Mouse (Mus musculus) monocyte, adult 5-6 weeks (primary cell): Measurements from ENCODE around the gene Dna2. TPM values are rescaled to one million over a fixed set of nuclear protein-coding genes. Genes with fewer than 3 reads are reported as not detected.

Experiments used
- ATAC-seq: fragments of 153-309, 156-312 bp; replicated peaks from 2 replicates; pipeline ENCODE4 v1.8.0; 2017; ENCODE audit warnings: mild to moderate bottlenecking; ENCODE audit not compliant: low TSS enrichment, insufficient number of reproducible peaks, severe bottlenecking, poor library complexity, low FRiP score
- total RNA-seq: library from RNA; stranded (forward); fragments of 200-1000, 200-491, 200-594 nt; gene quantifications from 3 replicates; pipeline ENCODE4 v1.2.3, GENCODE M21; 2017

Gene Dna2
- total RNA-seq, 1 experiment from 2014 or later = 67.8 TPM

DNA sequence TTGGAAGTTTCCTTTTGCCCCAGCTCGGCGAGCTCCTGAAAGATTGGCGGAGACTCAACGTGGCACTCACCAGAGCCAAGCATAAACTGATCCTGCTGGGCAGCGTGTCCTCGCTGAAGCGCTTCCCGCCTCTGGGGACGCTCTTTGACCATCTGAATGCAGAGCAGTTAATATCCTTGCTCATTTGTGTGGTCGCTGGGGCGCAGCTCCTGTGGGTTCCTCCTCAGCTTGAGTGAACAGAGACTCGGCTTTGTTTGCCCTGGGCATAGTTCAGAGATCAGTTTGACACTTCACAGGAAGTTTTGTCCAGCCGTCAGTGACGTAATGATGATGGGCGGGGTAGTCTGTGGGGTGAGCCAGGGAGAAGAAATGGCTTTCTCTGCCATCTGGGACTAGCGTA, 25.0 kb downstream of the Dna2 start:
- ATAC-seq = peak; percentile 47

DNA sequence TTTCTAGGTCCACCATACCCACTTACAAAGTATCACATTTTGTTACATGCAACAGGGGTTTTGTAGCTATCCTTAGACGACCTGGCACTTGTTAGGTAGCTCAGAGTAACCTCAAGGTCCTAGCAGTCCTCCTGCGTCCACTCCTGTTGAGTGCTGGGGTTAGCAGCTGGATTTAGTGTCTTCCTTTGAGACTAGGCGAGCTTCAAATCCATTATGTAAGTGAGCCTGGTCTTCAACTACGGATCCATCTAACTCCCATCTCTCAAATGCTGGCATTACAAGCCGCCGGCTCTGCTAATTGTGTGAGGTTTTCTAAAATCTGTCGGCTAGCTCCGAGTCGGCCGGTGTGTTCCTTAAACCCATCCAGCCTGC, 32.8 kb downstream of the Dna2 start:
- ATAC-seq = no peak

DNA sequence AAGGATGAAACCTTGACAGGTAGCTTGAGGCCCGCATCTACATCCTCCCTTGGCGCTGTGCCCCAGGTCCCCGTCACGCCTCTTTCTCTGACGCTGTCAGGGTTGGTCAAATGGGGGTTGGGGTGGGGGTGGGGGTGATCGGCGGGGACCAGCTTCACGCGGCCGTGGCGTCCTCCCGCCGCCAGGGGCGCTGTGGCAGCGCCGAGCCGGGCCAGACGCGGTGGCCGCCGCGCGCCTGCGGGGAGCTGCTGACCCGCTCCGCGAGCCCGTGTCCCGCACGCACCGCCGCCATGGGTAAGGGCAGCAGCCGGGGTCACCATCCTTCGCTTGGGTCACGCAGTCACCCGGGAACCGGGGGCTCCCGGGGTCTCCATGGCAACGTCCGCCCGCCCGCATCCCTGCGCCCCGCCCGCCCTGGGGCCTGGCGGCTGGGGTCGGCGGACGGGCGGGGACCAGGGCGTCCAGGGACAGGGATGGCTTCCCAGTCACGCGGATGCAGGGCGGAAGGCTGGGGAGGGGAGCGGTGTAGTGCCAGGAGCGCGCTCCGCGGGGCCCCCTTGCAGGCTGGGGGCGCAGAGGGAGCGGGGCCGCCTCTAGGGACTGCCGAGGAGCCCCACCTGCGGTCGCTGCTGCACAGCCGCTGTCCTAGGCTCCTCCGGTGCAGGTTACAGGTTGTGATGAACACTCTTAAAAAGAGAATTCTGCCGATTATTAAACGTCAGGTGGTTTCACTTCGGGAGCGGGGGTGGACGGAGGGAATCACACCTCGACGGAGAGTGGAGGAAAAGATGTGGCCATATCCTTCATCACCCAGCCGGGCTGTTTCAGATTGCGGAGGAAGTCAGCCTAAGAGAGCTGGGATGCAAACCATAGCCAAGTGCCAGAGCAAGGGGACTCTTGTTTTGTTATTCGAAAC, 33.5 kb downstream of the Dna2 start, which contains the start of gene Rufy2:
Rufy2 (plus strand) TSS at position 185 of the 916 bp plus-strand sequence.
- peak; percentile 68 for ATAC-seq

DNA sequence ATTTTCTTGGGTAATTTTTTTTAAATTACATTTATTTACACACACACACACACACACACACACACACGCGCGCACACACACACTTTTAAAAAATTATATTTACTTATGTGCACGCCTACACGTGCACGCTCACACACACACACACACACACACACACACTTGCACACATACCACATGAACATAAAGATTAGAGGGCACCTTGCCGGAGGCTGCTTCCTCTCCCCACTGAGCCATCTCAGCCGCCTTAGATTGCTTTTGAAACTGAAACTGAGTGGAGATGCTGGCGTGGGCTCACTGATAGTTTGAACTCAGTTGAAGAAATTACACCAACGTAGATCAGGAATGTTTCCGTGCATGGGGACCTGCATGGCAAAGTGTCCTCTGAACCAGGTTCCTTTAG, 37.2 kb downstream of the Dna2 start:
- no peak for ATAC-seq

DNA sequence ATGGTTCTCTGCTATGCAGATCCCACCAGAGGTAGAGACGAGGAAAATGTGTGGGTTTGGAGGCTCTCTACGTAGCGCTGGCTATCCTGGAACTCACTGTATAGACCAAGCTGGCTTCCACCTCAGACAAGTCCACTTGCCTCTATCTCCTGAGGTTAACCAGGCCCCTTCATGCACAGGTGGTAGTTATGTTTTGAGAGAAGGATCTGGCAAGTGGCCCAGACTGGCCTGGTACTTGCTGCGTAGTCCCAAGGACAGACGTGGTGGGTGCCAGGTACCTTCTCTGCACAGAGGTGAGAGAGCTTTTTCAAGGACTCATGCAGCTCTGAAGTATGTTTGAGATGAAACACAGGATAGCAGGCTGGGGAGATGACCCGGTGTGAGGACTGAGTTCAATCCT, 37.7 kb downstream of the Dna2 start:
- no peak for ATAC-seq

DNA sequence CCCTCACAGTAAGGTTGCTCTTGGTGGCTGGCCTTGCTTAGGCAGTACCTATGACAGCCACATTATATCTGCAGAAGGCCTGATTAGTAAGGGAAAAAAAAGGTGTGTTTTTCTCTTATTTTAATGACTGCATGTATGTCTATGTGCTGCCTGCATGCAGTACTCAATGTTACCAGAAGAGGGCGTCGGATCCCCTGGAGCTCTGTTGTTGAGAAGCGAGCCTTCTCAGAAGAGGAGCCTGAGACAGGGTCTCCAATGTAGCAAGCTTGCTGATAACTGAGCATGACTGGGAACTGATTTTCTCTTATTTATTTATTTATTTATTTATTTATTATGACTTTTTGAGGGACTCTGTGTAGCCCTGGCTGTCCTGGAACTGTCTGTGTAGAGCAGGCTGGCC, 40.5 kb downstream of the Dna2 start:
- ATAC-seq = no peak

DNA sequence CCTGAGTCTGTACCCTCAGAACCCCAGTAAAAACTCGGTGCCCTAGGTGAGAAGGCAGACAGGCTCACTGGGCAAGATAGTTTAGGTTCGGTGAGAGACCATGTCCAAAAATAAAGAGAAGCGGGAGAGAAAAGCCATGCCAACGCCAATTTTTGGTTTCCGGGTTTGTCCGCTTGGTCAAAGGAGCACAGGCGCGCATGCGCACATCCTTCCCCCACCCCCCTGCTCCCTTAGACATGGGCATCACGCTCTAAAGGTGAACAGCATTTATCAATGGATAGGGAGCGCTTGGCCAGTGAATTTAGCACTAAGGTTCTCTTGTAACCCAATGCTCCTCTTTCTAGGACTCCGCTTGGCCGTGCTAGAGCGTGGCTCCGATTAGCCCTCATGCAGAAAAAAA, 43.8 kb downstream of the Dna2 start:
- ATAC-seq = no peak

DNA sequence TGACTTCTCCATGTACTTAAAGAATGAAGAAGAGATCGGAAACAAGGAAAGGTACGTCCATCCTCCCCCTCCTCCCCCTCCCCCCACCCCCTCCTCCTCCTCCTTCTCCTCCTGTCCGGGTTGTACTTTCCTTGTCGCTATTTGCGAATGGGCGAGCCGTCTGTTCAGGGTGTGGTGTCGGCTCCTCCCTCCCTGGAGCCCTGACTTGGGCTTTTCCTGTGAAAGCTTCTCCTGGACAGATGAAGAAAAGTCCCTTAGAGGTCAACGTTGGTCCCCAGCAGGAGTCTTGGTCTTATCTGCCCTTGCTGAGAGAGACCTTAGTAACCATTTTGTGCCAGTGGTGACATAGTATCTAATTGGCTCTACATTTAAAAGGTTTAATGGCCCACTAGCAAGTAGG, 47.2 kb downstream of the Dna2 start:
- ATAC-seq = no peak

DNA sequence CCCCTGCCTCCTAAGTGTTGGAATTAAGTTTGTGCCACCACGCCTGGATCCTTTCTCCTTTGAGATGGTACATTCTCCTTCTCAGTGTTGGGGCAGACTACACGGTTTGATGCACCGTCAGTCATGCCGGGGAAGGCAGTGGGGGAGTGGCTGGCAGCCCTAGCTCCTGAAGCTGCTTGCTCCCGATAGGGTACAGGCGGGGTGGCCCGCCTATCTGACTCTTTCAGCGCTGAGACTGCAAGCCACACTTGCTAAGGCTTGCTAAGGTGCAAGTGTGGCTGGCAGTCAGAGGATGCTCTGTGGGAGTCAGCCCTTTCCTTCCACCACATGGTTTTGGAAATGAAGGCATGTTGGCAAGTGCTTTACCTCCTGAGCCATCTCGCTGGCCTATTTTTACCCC, 53.8 kb downstream of the Dna2 start:
- ATAC-seq = no peak

DNA sequence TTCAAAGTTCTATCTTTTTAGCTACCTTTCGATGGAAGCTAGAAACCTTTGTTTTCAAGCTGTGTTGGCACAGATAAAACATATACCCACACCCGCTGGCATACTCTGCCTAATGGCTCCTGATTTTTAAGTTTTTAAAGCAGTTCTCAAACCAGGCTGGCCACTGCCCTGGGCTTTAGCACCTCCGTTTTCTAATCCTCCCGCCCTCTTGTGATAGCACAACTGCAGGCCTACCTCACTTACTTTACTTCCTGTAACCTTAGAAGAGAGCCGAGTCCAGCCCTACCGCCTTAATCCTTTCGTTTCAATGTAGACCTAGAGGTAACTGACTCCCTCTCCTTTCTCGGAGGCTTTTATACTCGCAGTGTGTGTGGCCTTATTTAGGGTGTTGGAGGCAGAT, 56.4 kb downstream of the Dna2 start:
- no peak for ATAC-seq

DNA sequence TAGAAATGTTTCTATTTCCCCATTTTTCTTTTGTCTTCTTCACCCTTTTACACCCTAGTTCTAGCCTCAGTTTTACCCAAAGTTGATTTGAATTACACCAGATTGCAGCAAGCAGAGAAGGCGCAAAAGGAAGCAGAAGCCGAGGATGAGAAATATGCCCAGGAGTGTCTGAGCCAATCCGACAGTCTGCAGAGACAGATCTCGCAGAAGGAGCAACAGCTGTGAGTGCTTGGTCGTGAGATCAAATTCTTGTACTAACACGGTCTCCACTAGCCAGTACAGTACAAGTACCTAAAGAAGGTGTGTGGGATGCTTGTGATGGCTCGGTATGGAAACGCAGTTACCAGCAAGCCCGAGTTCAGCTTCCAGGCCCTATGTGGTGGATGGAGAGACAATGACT, 57.7 kb downstream of the Dna2 start:
- ATAC-seq = no peak

DNA sequence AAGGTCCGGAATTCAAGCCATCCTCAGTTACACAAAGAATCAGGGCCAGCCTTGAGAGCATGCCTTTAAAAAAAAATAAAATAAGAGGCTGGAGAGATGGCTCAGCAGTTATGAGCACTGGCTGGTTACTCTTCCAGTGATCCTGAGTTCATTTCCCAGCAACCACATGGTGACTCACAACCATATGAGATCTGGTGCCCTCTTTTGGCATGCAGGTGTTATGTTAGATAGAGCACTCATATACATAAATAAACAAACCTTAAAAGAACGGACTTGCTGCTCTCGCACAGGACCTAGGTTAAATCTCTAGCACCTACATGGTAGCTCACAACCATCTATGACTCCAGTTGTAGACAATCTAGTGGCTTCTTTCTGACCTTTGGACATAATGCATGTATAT, 61.4 kb downstream of the Dna2 start:
- no peak for ATAC-seq

DNA sequence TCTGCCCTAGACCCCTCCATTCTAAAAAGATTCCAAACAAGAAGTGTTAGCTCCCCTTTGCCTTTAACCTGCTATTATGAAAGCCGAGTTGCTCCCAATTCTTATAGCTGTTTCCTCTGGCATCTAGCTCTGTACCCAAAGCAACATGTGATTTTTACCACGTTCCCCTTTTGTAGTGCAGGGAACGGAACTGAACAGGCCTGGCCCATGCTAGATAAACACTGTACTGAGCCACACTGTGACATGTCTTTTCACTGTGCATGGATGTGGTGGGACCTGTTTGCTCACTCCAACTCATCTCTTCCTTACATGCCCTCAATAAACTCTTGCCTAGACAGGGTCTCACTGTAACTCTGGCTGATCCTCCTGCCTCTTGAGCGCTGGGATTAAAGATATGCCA, 63.4 kb downstream of the Dna2 start:
- no peak for ATAC-seq

DNA sequence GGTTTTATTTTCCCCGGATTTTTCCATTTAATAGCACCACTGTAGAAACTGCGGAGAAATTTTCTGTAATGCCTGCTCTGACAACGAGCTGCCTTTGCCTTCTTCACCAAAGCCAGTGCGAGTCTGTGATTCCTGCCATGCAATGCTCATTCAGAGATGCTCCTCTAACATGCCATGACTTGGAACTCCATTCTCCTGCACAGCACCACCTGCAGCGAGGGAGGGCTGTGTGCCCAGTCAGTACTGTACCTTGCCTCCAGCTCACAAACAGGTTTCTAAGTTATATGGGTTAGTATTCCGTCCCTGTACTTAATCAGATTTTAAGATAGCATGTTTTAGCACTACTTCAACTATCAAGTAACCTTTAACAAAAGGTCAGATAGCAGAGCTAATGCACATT, 64.7 kb downstream of the Dna2 start:
- ATAC-seq = no peak

DNA sequence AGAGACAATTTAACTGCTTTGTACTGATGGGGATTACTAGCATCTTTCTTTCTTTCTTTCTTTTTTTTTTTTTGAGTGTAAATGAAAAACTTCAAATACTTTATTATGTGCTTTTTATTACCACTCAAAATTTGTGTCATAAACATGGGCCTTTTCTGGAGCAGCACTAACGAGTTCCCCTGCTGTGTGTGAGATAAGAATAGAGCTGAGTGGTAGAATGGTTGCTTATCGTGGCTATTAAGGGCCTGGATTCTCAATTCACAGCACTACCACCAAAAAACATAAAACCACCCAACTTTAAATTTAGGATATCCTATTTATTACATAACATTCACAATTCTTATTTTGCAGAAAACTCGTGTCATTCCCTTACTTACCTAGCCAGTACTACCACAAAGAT, 66.7 kb downstream of the Dna2 start:
- no peak for ATAC-seq

DNA sequence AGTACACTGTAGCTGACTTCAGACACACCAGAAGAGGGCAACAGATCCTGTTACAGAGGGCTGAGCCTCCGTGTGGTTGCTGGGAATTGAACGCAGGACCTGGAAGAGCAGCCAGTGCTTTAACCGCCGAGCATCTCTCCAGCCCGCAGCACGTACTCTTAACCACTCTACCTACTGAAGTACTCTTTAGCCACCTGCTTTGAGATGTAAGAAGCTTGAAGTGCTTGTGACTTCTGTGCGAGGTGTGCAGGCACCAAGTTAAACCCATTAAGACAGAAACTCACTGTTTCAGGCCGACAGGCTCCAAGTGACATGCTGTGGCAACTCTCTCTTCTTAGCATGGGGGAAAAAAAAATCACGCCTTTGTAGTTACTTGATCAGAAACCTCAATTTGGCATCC, 67.3 kb downstream of the Dna2 start:
- ATAC-seq = no peak

DNA sequence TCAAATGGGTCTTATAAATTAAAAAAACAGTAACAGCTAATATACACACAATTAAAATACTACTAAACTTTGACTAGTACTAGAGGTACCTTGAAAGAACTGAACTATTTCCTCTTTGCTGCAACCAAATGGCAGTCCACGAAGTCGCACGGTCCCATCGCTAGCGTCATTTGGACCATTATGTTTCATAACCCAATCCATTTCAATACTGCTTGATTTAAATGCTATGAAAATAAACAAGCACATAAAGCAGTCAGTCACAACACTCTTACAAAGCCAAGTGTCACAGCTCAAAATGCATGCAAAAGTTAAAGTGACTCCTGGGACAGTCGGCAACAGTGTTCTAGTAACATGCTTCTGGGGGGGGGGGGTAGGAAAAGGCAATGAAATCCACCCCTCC, 72.5 kb downstream of the Dna2 start:
- ATAC-seq = no peak

DNA sequence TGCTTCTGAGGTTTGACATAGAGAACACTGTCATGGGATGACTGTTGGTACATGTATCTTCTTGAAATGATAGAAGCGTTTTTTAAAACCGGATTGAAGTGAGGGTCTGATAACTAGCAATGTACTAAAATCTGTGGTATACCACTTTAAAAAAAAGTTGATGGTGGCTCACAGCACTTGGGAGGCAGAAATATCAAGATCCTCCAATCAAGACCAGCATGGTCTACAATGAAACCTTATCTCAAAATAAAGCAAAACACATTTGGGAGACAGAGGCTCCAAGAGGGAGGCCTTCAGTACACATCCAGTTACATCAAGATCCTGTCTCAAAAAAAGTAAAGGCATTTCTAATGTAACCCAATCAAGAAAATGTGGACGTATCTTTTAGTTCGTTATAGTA, 74.9 kb downstream of the Dna2 start:
- ATAC-seq = no peak

DNA sequence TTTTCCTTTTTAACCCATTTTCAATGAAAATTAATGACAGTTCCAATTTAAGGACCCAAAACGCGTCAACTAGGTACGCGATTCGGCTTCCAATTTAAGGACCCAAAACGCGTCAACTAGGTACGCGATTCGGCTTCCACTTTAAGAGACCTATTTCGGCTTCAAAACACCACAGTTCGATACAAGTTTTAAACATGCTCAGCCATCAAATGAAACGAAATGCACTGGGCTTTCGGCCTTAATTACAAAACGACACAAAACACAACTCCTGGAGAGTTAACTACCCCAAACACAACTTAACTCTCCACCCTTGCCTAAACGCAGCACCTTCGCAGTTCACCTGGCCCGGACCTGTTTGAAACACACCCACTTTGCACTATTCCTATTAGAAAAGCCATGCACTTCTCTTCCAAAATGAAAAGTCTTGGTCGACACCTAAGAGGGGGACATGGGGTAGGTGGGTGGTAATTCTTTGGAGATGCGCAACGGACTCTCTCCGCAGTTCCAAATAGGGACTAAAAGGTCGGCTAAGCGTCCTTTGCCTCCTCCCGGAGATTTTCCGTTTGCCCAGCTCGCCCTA, 75.8 kb downstream of the Dna2 start:
- no peak for ATAC-seq

DNA sequence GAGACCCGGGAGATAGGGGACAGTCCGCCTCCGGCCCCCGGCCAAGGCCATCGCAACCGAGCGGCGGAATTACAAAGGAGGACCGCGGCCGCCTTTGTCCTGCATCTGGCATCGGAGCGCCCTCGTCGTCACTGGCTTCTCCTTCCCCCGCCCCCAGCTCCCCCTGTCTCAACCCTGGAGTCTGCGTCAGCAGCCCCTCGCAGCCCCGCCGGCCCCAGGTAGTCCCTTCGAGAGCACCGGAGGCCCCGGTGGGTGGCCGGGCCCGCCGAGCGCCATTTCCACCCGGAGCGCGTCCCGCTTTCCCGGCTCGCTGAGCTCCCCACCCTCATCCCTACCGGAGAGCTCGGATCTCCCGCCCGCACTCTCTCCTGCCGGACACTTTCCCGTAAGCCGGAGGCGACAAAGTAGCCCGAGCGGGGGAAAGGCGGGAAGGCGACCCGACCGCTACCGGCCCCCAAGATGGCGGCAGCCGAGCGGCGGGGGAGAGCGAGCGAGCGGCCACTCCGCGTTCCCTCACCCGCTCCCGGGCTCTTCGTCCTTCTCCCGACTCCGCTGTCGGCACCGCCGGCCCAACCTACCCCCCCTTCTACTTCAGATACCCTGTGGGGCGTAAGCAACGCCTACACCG, 76.4 kb downstream of the Dna2 start:
- ATAC-seq = no peak; the same call in none of the 2 replicates
